Mouse (Mus musculus): ENCODE measurements around the gene Dennd2a.
"Not testable (repeated sequence)": the region's sequence is repeated elsewhere in the genome, so short reads cannot be mapped to it uniquely, and the experiment has no call there.

The Dennd2a gene

GRCm38 (mm10) chr6:39450580-39450979 lies 107.1 kb downstream of the Dennd2a start:
- no peak for DNase-seq (ENCODE audit: low read depth)

DNA sequence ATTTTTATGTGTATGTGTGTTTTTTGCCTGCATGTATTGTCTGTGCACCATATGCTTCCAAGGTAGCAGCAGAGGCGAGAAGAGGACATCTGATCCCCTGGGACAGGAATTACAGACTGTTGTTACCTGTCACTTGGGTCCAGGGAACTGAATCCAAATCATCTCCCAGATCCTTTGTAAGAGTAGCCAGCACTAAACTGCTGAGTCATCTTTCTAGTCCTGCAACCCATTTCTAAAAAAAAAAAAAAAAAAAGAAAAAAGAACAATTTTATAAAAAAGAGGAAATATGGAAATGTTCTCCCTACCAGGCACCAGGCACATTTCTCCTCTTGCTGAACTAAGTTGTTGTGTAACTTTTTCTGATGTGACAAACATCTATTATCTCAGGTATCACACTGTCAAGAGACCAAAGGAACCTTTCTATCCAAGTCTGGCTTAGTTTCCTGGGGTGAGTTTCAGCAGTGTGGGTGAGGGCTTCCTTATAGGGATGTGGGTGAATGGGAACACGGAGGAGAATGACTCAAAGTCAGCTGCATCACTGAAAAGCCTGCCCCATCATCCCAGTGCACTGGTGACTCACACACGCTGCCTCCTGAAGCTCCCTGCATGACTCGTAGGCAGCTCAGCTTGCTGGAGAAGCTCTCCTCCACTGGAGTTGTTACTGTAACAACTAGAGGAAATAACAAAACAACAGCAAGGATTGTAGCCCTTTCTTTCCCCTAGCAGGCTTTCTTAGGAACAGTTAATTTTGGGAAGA lies 110.1 kb downstream of the Dennd2a start:
- no peak for DNase-seq (ENCODE audit: low read depth)

GRCm38 (mm10) chr6:39445801-39446572 lies 111.7 kb downstream of the Dennd2a start:
- no peak for DNase-seq (ENCODE audit: low read depth)

DNA sequence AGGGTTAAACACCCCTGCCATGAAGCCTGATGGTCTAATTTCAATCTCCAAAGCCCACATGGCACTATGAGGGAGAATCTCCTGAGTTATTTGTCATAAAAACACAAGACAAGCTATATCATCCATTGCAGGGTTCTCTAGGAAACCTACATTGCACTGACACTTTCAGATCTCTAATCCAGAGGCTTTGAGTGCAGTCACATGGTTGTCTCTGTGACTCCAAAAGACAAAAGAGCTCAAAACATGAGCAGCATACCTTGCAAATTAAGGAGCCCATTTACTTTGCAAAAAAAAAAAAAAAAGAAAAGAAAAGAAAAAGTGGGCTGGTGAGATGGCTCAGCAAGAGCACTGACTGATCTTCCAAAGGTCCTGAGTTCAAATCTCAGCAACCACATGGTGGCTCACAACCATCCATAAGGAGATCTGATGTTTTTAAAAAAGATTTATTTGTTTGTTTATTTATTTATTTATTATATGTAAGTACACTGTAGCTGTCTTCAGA lies 114.8 kb downstream of the Dennd2a start:
- no peak for DNase-seq (ENCODE audit: low read depth)

DNA sequence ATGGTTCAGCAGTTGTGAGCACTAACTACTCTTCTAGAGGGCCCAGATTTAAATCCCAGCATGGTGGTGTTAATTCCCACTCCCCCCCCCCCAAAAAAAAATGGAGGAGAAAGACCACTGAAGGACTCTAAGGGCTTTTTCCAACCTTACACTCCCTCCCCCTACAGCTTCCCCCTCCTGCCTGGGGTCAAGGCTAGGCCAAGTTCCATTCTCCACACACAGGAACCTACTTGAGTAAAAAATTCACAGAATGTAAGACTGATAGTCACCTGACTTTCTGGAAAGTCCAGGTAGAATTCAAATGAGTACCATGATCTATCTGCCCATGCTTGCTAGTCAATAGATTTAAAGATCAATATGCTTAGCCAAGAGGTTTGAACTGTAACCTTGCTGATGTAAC lies 117.5 kb downstream of the Dennd2a start:
- DNase-seq (ENCODE audit: low read depth): no peak

DNA sequence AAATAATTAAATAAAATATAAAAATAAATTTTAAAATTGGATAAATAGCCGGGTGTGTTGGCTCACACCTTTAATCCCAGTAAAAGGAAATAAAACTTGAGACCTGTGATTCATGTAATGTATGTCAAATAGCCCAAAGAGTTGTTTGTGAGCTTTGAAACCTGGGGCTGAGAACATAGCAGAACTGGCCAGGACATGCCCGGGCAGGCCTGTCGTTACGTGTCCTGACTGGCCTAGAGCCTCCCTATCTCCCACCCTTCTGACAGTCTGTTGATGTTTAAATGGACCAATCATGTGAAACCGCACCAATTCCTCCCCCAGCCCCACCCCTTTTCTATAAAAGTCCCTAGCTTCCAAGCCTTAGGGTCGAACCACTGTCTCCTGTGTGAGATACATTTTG lies 120.1 kb downstream of the Dennd2a start:
- not testable (repeated sequence) for DNase-seq (ENCODE audit: low read depth)

DNA sequence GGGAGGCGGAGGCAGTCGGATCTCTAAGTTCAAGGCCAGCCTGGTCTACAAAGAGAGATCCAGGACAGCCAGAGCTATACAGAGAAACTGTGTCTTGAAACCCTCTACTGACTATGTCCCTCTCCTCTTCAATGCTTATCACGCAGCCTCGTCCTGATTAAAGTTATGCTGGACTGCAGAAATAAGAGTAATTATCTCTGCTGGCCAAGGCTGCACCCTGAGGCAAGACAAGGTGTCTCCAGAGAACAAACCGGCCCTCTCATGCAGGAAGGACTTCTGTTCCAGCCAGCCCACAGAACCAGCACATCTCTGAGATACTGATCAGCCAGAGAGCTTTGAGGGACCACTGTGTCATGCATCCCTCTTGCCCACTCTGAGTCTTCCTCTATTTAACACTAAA lies 121.8 kb downstream of the Dennd2a start:
- DNase-seq (ENCODE audit: low read depth): no peak

GRCm38 (mm10) chr6:39434886-39435492 lies 122.7 kb downstream of the Dennd2a start:
- DNase-seq (ENCODE audit: low read depth): no peak

GRCm38 (mm10) chr6:39434111-39434885 lies 123.4 kb downstream of the Dennd2a start:
- DNase-seq (ENCODE audit: low read depth): no peak

- DNase-seq (ENCODE audit: low read depth): no peak
Measured at GRCm38 (mm10) chr6:39433701-39434100, 124.0 kb downstream of the Dennd2a start.

DNA sequence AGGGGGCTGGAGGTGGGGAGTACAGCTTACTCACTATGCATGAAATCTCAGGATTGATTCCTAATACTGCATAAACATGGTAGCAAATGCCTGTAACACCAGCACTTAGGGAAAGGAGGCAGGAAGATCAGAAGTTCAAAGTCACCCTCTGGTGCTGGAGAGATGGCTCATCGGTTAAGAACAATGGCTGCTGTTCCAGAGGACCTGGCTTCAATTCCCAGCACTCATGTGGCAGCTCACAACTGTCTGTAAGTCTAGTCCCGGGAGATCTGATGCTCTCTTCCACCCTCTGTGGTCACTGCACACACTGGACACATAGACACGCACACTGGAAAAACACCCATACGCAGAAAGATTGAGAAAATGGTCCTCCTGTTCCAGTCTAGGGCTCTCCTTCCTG lies 124.5 kb downstream of the Dennd2a start:
- DNase-seq (ENCODE audit: low read depth): no peak

DNA sequence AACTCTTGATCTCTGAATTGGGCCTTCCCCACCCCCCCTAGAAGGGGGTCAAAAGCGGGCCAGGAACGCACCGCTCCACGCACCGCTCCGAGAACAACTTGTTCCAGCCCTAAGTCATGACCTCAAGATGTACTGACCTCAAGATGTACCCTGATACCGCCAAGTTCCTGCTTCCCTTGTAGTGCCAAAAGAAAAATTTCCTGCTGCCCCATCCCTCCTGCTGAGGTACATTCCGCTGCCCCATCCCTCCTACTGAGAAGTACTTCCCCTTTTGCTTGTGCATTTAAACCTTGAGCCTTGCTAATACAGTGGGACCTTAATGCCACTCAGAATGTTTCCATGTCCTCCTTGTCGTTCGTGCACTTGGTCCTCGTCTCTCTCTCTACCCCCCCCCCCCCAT lies 126.9 kb downstream of the Dennd2a start:
- DNase-seq (ENCODE audit: low read depth): no peak

DNA sequence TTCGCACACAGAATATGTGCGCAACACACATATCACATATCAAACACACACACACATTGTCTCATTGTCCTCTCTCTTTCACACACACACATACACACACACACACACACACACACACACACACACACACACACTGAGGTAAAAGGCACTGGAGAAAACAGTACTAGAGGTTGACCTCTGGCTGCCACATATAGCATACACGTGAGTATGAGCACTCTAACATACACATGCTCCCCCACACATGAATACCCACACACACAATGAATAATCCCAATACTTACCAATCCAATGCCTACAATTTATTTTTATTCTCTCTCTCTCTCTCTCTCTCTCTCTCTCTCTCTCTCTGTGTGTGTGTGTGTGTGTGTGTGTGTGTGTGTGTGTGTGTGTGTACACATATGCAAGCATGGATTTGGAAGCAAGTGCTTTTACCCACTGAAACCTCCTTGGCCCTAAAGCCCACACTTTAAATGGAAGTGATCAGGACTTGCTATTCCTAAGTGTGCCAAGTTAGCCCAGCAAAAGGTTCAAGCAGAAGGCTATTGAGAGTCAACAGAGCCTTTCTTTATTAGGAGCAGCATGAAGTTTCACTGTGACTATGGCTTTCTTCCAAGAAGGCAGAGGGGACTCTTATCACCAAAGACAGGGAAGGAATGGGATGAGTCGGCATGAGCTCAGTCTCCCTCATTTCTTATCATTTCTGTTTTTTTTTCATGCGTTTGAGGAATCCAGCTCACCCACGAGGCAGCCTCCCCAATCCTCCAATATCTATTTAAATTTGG lies 128.5 kb downstream of the Dennd2a start:
- DNase-seq (ENCODE audit: low read depth): no peak

GRCm38 (mm10) chr6:39427276-39428003 lies 130.2 kb downstream of the Dennd2a start:
- DNase-seq (ENCODE audit: low read depth): no peak

DNA sequence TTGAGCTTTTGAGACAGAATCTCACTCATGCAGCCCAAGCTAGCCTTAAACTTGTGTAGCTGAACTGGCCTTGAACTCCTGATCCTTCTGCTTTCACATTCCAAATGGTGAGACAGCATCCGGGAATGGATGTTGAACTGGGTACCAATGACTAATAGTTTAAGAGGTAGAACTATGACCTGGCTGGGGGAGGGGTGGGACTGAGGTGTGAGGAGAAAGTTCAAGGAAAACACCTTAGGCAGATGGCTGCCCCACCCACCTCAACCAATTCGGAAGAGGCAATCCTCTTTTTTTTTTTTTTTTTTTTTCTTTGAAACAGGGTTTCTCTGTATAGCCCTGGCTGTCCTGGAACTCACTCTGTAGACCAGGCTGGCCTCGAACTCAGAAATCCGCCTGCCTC lies 130.9 kb downstream of the Dennd2a start:
- DNase-seq (ENCODE audit: low read depth): no peak

GRCm38 (mm10) chr6:39425181-39425580 lies 132.5 kb downstream of the Dennd2a start:
- no peak for DNase-seq (ENCODE audit: low read depth)

DNA sequence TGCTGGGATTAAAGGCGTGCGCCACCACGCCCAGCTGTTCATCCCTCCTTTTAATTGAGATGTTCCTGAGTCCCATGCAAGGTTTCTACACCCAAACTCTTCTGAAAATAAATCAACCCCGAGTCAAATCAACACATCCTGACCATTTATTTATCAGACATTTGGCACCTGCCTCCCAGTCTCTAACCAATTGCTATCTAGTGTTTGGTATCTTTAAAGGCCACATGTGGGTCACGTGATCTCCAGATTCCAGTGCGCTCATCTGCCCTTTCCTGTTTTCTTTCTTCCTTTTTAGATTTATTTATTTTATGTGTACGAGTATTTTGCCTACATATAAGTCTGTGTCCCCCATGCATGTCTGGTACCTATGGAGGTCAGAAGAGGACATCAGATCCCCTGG lies 134.0 kb downstream of the Dennd2a start:
- DNase-seq (ENCODE audit: low read depth): no peak

DNA sequence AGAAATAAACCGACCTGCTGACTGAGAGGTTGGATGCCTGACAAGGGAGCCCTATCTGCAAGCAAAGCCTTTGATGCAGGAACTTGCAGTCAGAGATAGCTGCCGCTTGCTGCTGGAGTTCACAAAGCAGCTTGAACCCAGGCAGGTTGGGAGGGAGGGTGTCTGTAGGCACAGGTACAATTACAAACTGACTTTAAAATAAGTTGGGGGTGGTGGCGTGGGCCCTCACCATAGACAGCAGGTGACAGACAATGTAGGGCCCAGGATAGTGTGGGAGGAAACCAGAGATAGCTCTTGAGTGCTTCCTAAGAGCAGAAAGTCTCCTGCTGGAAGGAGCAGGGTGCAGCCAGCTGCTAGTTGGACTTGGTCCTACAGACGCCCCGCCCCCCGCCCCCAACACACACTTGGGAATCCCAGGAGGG lies 134.5 kb downstream of the Dennd2a start:
- DNase-seq (ENCODE audit: low read depth): no peak

DNA sequence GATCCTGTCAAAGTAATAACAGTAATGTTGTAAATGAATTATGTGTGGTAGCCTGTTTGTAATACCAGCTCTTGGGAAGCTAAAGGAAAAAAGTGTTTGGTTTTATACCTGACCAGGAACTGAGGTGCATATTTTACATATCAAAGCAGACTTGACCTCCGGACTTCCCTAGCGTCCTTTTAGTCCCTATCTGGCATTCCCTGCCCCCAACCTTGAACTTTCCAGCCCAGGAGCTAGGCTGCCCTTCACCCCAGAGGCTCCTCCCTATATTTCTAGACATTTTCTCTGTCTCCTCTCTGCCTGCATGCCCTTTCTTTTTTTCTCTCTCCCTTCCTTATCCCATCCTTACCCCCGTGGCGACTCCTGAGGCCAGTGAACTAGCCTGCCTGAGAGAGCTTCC lies 136.8 kb downstream of the Dennd2a start:
- DNase-seq (ENCODE audit: low read depth): no peak

- peak; percentile 89 for DNase-seq (ENCODE audit: low read depth)
Measured at GRCm38 (mm10) chr6:39419851-39420721, 137.6 kb downstream of the Dennd2a start, which contains the start of gene Mkrn1. Gene Mkrn1 (minus strand): TSS chr6:39420462.

Measured in naive thymus-derived CD4-positive, alpha-beta T cell, adult 2 months (primary cell).